Mouse (Mus musculus): ENCODE results near the gene Cpa4.

DNA sequence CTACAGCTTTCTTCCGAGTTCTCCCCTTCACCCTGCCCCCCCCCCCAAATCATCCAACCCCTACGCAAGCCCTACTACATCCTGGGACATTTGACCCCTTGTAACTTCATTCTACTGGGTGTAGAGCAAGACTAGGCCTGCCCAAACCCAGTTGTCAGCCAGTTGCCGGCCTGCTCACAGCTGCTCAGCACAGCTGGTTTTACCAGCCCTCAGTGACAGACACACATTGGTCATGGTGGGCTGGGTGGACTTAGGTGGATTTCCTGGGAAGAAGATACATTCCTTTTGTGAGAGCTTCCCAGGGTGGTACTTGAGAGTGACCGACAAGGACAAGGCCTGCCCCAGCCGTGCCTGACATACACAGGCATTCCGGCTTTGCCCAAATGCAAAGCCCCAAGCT lies 52.8 kb downstream of the Cpa4 start:
- TF ChIP-seq CTCF (IDR thresholded peaks at IDR 0.05; ENCODE audit: low read depth), result no peak
- no peak for TF ChIP-seq EP300 (IDR thresholded peaks at IDR 0.05; ENCODE audit: low read depth)
